Mouse (Mus musculus) ES-E14 (cell line): ENCODE data around the gene Pimreg. TPM values are rescaled to one million over a fixed set of nuclear protein-coding genes. Genes with fewer than 3 reads are reported as not detected.

Experiments used
- DNase-seq: peaks from one replicate; pipeline ENCODE4 v3.0.0-alpha.2; 2013; ENCODE audit warnings: low read depth, low spot score
- H3K27ac ChIP-seq: 2 replicates; pipeline ENCODE4 v1.5.1; 2012; ENCODE audit warnings: low read depth, mild to moderate bottlenecking, low read length, moderate library complexity, mixed read lengths; ENCODE audit not compliant: poor library complexity, insufficient read depth, severe bottlenecking
- H3K36me3 ChIP-seq: 2 replicates; pipeline ENCODE4 v1.6.1; 2012; ENCODE audit warnings: mild to moderate bottlenecking, low read length, moderate library complexity, mixed read lengths; ENCODE audit not compliant: control insufficient read depth, poor library complexity, insufficient read depth, severe bottlenecking
- H3K4me1 ChIP-seq, 2 experiments: fragments of 150-350 bp in 1 of 2; sonication (generic) in 1 of 2; 2 replicates each; pipeline ENCODE4 v1.6.1; 2012; ENCODE audit warnings: low read length in 2 of 2, mild to moderate bottlenecking in 1 of 2, mixed read lengths in 1 of 2; ENCODE audit not compliant: control insufficient read depth in 2 of 2, insufficient read depth in 2 of 2, poor library complexity in 1 of 2
- H3K4me3 ChIP-seq, 2 experiments: fragments of 150-350 bp in 1 of 2; sonication (generic) in 1 of 2; 2 replicates each; pipeline ENCODE4 v1.5.1; 2012; ENCODE audit warnings: low read length in 2 of 2, low read depth in 1 of 2, mild to moderate bottlenecking in 1 of 2, mixed read lengths in 1 of 2; ENCODE audit not compliant: insufficient read depth in 1 of 2, poor library complexity in 1 of 2, severe bottlenecking in 1 of 2
- H3K9ac ChIP-seq: 2 replicates; pipeline ENCODE4 v1.6.1; 2012; ENCODE audit warnings: low read depth, mild to moderate bottlenecking, low read length, mixed read lengths; ENCODE audit not compliant: poor library complexity, insufficient read depth, severe bottlenecking
- H3K9me3 ChIP-seq: fragments of 150-350 bp; sonication (generic); 2 replicates; pipeline ENCODE4 v1.6.1; 2012; ENCODE audit warnings: low read depth, mild to moderate bottlenecking, low read length; ENCODE audit not compliant: control insufficient read depth, insufficient read depth
- CHD2 ChIP-seq: IDR thresholded peaks from 2 replicates; pipeline ENCODE4 v1.6.1; 2014; ENCODE audit warnings: mild to moderate bottlenecking, low read depth, low read length, inconsistent platforms
- HCFC1 ChIP-seq: IDR thresholded peaks from 2 replicates; pipeline ENCODE4 v1.6.1; 2012; ENCODE audit warnings: low read length, inconsistent platforms, borderline replicate concordance; ENCODE audit not compliant: insufficient read depth
- MAFK ChIP-seq: IDR thresholded peaks from 2 replicates; pipeline ENCODE4 v1.6.1; 2014; ENCODE audit warnings: mild to moderate bottlenecking, low read depth, low read length, inconsistent platforms; ENCODE audit not compliant: insufficient read depth
- ZC3H11A ChIP-seq: IDR thresholded peaks from 2 replicates; pipeline ENCODE4 v1.6.1; 2012; ENCODE audit warnings: low read depth, mild to moderate bottlenecking, inconsistent platforms, low read length, borderline replicate concordance
- ZNF384 ChIP-seq: IDR thresholded peaks from 2 replicates; pipeline ENCODE4 v1.6.1; 2012; ENCODE audit warnings: low read depth, low read length, inconsistent platforms
- in situ Hi-C, 2 experiments: fragments of 600-800 bp; cut with MboI; formaldehyde crosslinking; loops; one replicate each; pipeline ENCODE4 v1.15.1; 2025; ENCODE audit warnings: low sequenced_read_pairs in 2 of 2, inconsistent platforms in 1 of 2; ENCODE audit not compliant: unreplicated experiment in 2 of 2
- total RNA-seq: library from RNA; depleted of rRNA; stranded (reverse); fragments of 300-350 nt; gene quantifications from 2 replicates; pipeline ENCODE4 v1.2.3, GENCODE M21; 2012

The Pimreg gene
- total RNA-seq, 1 experiment: 28.7 TPM

GRCm38 (mm10) chr11:72078647-72079046 lies 36.8 kb downstream of the Pimreg start:
- H3K4me1 ChIP-seq: no peaks in the 10 kb centered on the region; a peak in 1 of 4 replicates
- DNase-seq: no peak
- TF ChIP-seq HCFC1: no peak
- no peak for TF ChIP-seq MAFK
- TF ChIP-seq CHD2: no peak
- TF ChIP-seq ZC3H11A: no peak
- no peak for TF ChIP-seq ZNF384
- no peak overlapping the region for H3K4me3 ChIP-seq
- H3K9ac ChIP-seq: no peak overlapping the region
- no peaks in the 10 kb centered on the region for H3K9me3 ChIP-seq
- in situ Hi-C loops: no loop called here
- H3K36me3 ChIP-seq: no peaks in the 10 kb centered on the region
- no peak overlapping the region for H3K27ac ChIP-seq

- Histone ChIP-seq H3K9ac (no peak overlapping the region), H3K27ac (no peak overlapping the region), H3K4me1 (no peaks in the 10 kb centered on the region; a peak in 1 of 4 replicates), H3K4me3 (no peak overlapping the region), H3K9me3 (no peaks in the 10 kb centered on the region), H3K36me3 (no peaks in the 10 kb centered on the region)
- in situ Hi-C loops: no loop called here
- TF ChIP-seq ZC3H11A (no peak), MAFK (no peak), HCFC1 (no peak), ZNF384 (no peak), CHD2 (no peak)
- DNase-seq: no peak
Measured at GRCm38 (mm10) chr11:72080461-72080860, 38.6 kb downstream of the Pimreg start.

DNA sequence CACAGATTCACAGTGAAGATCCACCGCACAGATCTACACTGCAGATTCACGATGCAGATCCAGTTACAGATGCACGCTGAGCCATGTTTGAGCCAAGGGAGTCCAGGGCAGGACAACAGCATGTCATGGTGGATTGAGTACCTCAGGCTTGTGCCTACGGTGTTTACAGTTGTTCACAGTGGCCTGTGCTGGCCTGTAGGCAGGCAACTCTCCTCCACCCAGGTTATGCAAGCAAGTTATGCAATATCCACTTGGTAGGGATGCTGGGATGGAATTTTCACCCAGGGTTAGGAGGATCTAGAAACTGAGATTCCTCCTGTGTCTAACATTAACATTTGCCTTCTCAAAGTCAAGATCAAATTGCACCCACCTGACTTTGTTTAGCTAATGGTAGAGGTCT lies 40.8 kb downstream of the Pimreg start:
- no peaks in the 10 kb centered on the region for H3K9me3 ChIP-seq
- H3K27ac ChIP-seq: no peak overlapping the region
- H3K4me1 ChIP-seq: no peaks in the 10 kb centered on the region; a peak in 1 of 4 replicates
- TF ChIP-seq CHD2: no peak
- no peak for TF ChIP-seq HCFC1
- TF ChIP-seq ZC3H11A: no peak
- no peak for TF ChIP-seq MAFK
- TF ChIP-seq ZNF384: no peak
- H3K36me3 ChIP-seq: no peaks in the 10 kb centered on the region
- H3K4me3 ChIP-seq: no peak overlapping the region
- no peak overlapping the region for H3K9ac ChIP-seq
- DNase-seq: no peak
- in situ Hi-C loops: no loop called here

DNA sequence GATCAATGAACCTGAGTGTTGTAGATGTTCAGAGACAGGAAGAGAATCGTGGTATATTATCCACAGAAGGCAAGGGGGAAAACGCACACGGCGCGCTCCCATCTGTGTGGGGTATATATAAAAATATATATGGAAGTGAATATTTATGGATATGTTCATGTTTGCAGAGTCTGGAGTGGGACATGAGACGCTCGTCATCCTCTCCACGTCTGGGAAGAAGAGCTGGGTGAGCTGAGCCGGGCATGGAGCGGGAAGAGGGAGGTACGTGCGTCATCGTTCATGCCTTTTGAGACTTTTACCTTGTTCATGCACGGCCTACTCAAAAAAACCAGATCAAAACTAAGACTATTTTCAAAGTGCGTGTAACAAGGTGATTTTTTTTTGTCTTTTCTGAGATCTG lies 42.5 kb downstream of the Pimreg start:
- DNase-seq: no peak
- no peaks in the 10 kb centered on the region for H3K36me3 ChIP-seq
- TF ChIP-seq CHD2: no peak
- TF ChIP-seq HCFC1: no peak
- no peak for TF ChIP-seq ZNF384
- no peak for TF ChIP-seq MAFK
- no peak for TF ChIP-seq ZC3H11A

More for the DNA sequence above, 42.5 kb downstream of the Pimreg start:
- Histone ChIP-seq H3K9ac (no peak overlapping the region), H3K27ac (no peak overlapping the region), H3K9me3 (no peaks in the 10 kb centered on the region), H3K4me3 (no peak overlapping the region), H3K4me1 (no peaks in the 10 kb centered on the region)
- in situ Hi-C loops: no loop called here
